Mouse (Mus musculus) embryonic facial prominence, embryonic 11.5 days (tissue): Measurements from ENCODE around the gene Ears2. TPM values are rescaled to one million over a fixed set of nuclear protein-coding genes. Genes with fewer than 3 reads are reported as not detected.

Experiments
- ATAC-seq: fragments of 200-750 bp; cut with Nextera tagmentation; replicated peaks from 2 replicates; pipeline ENCODE4 v1.8.0; 2017; ENCODE audit warnings: low read depth; ENCODE audit not compliant: insufficient number of reproducible peaks, low FRiP score, low TSS enrichment
- DNase-seq: peaks from one replicate; pipeline ENCODE4 v3.0.0-alpha.2; 2015; ENCODE audit warnings: low spot score
- H3K27ac ChIP-seq: fragments of 300-500 bp; sonication (generic); replicated peaks from 2 replicates; pipeline ENCODE4 v1.5.1; 2014; ENCODE audit warnings: mild to moderate bottlenecking, low read depth, low read length, control low read depth
- H3K27me3 ChIP-seq: fragments of 300-500 bp; sonication (generic); 2 replicates; pipeline ENCODE4 v1.6.1; 2014; ENCODE audit warnings: mild to moderate bottlenecking, low read length, moderate library complexity, mixed read lengths; ENCODE audit not compliant: control insufficient read depth, insufficient read depth
- H3K36me3 ChIP-seq: fragments of 300-500 bp; sonication (generic); replicated peaks from 2 replicates; pipeline ENCODE4 v1.6.1; 2014; ENCODE audit warnings: low read depth, mild to moderate bottlenecking, low read length, moderate library complexity, mixed read lengths; ENCODE audit not compliant: control insufficient read depth, insufficient read depth
- H3K4me1 ChIP-seq: fragments of 300-500 bp; sonication (generic); 2 replicates; pipeline ENCODE4 v1.6.1; 2014; ENCODE audit warnings: low read length, mixed read lengths; ENCODE audit not compliant: control insufficient read depth, insufficient read depth
- H3K4me2 ChIP-seq: fragments of 300-500 bp; sonication (generic); 2 replicates; pipeline ENCODE4 v1.6.1; 2014; ENCODE audit warnings: low read depth, mild to moderate bottlenecking, control low read depth, low read length, moderate library complexity
- H3K4me3 ChIP-seq: fragments of 300-500 bp; sonication (generic); 2 replicates; pipeline ENCODE4 v1.5.1; 2014; ENCODE audit warnings: low read depth, low read length, control low read depth
- H3K9ac ChIP-seq: fragments of 300-500 bp; sonication (generic); replicated peaks from 2 replicates; pipeline ENCODE4 v1.6.1; 2014; ENCODE audit warnings: mild to moderate bottlenecking, control low read depth, low read length
- H3K9me3 ChIP-seq: fragments of 300-500 bp; sonication (generic); replicated peaks from 2 replicates; pipeline ENCODE4 v1.6.1; 2016; ENCODE audit warnings: mild to moderate bottlenecking, low read length, inconsistent platforms, mixed read lengths; ENCODE audit not compliant: control insufficient read depth
- WGBS: fragments of 180-500 bp; shearing (Covaris S2); extraction: QIAGEN DNeasy Blood & Tissue Kit; methylation state at CpG from one replicate; pipeline ENCODE4 v1.1.7; 2014; 5-methylcytosine and 5-hydroxymethylcytosine counted together
- polyA plus RNA-seq: library from polyadenylated mRNA; unstranded; fragments of >200 nt; fragmentation: Nextera tagmentation; extraction: Ambion mirVana; gene quantifications from 2 replicates; pipeline ENCODE4 v1.2.1, GENCODE M21; 2014

Gene Ears2
- polyA plus RNA-seq, 1 experiment from 2014 or later, result 15.0 TPM

DNA sequence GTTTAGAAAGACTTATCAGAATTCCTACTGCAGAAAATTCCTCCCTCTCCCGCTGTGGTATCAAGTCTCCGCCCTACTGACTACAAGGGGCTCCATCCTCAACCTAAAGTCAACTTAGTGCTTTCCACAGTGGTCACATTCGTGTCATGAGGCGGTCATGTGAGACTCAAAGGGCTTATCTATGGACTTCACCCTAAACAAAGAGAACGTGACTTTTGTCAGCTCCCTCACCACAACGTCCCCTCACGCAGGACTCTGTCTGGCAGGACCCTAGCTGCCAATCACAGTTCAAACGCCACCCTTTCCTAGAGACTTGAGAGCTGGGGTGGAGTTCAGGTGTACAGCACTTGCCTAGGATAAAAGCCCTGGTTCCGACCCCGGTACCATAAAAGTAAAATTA, 54.1 kb downstream of the Ears2 start:
- H3K36me3 ChIP-seq, result no peaks in the 10 kb centered on the region; the same call in none of the 2 replicates
- WGBS, result 90% methylated on average over 10 of the region's 10 CpGs

DNA sequence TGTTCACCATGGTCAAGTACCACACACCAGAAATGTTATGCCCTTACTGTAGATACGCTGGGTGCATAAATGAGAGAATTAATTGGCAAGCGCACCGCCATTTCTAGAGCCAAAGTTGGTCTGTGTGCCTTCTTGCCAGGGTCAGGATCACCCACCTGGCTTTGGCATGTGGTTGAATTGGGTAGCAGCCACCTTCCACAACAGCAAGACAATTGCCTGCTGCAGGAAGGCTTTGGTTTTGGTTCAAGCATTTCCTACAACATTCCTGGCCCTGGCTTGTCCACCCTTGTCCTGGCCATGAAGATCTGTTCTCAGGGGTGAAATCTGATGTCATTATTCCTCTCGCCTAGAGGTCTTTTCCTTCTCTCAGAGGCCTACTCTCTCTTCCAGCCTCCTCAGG, 54.7 kb downstream of the Ears2 start:
- 90% methylated on average over 4 of the region's 4 CpGs for WGBS
- no peaks in the 10 kb centered on the region for H3K27me3 ChIP-seq
- H3K36me3 ChIP-seq, result no peaks in the 10 kb centered on the region; the same call in none of the 2 replicates

More for the DNA sequence above, 54.1 kb downstream of the Ears2 start:
- Histone ChIP-seq H3K9me3 (no peaks in the 10 kb centered on the region), H3K4me1 (no peaks in the 10 kb centered on the region), H3K4me2 (no peak overlapping the region), H3K4me3 (no peak overlapping the region), H3K27me3 (no peaks in the 10 kb centered on the region), H3K27ac (no peak overlapping the region), H3K9ac (no peak overlapping the region)
- DNase-seq, result no peak
- no peak for ATAC-seq

GRCm38 (mm10) chr7:122000396-122000795, 66.7 kb downstream of the Ears2 start:
- DNase-seq (no peak), ATAC-seq (no peak)
- H3K4me1 ChIP-seq, result no peaks in the 10 kb centered on the region
- H3K9me3 ChIP-seq, result no peaks in the 10 kb centered on the region
- H3K9ac ChIP-seq, result no peak overlapping the region
- H3K4me3 ChIP-seq, result no peak overlapping the region
- H3K4me2 ChIP-seq, result no peak overlapping the region
- H3K27ac ChIP-seq, result no peak overlapping the region
- no peaks in the 10 kb centered on the region for H3K27me3 ChIP-seq
- WGBS, result 59% methylated on average over 6 of the region's 8 CpGs
- H3K36me3 ChIP-seq, result peaks cover 8% of the 10 kb centered on the region

More for the DNA sequence above, 54.7 kb downstream of the Ears2 start:
- Histone ChIP-seq H3K4me2 (no peak overlapping the region), H3K9me3 (no peaks in the 10 kb centered on the region), H3K4me1 (no peaks in the 10 kb centered on the region), H3K4me3 (no peak overlapping the region), H3K9ac (no peak overlapping the region), H3K27ac (no peak overlapping the region)
- DNase-seq (no peak), ATAC-seq (no peak)

DNA sequence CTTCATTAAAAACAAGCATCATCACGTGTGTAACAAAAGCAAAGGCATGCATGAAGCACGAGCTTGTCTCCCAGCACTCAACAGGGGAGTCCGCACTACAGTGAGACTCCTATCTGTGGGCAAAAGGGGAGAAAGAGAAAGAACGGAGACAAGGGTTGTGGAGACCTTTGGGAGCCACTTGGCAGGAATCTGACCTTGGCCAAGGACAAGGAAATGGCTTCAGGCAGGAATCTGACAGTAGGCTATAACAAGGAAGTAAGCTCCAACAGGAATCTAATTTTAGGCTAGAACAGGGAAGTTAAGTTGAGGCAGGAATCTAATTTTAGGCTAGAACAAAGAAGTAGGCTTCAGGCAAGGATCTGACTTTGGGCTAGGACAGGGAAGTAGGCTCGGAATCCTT, 71.1 kb downstream of the Ears2 start:
- H3K9me3 ChIP-seq, result no peaks in the 10 kb centered on the region
- no peaks in the 10 kb centered on the region for H3K4me1 ChIP-seq
- 85% methylated on average over 5 of the region's 5 CpGs for WGBS
- no peak for ATAC-seq
- peaks cover 3% of the 10 kb centered on the region for H3K36me3 ChIP-seq
- H3K4me2 ChIP-seq, result no peak overlapping the region
- no peak overlapping the region for H3K9ac ChIP-seq
- H3K27ac ChIP-seq, result no peak overlapping the region
- H3K27me3 ChIP-seq, result no peaks in the 10 kb centered on the region
- no peak overlapping the region for H3K4me3 ChIP-seq
- no peak for DNase-seq

Other genes starting within 250 kb of the Ears2 start
- 0.24 and 0.38 TPM in 2 replicates for gene Scnn1b, start 202.2 kb downstream of the Ears2 start, polyA plus RNA-seq
- 13.9 and 15.1 TPM in 2 replicates for gene Cog7, start 85.6 kb downstream of the Ears2 start, polyA plus RNA-seq
- 80.9 and 82.0 TPM in 2 replicates for gene Gga2, start 46.0 kb downstream of the Ears2 start, polyA plus RNA-seq
- gene Ubfd1, start 88 bp downstream of the Ears2 start, polyA plus RNA-seq, result 110 and 113 TPM in 2 replicates
- gene Ndufab1, start 34.6 kb upstream of the Ears2 start, polyA plus RNA-seq, result 675 and 730 TPM in 2 replicates
- gene Palb2, start 65.7 kb upstream of the Ears2 start, polyA plus RNA-seq, result 19.0 and 22.8 TPM in 2 replicates
- gene Dctn5, start 65.8 kb upstream of the Ears2 start, polyA plus RNA-seq, result 124 and 132 TPM in 2 replicates
- 119 and 121 TPM in 2 replicates for gene Plk1, start 92.2 kb upstream of the Ears2 start, polyA plus RNA-seq
- not detected in 2 replicates for gene Ern2, start 118.9 kb upstream of the Ears2 start, polyA plus RNA-seq
- not detected in 2 replicates for gene Chp2, start 152.2 kb upstream of the Ears2 start, polyA plus RNA-seq
- 5.2 and 5.4 TPM in 2 replicates for gene Prkcb, start 221.5 kb upstream of the Ears2 start, polyA plus RNA-seq